Mouse (Mus musculus): ENCODE measurements around the gene Ell. TPM values are rescaled to one million over a fixed set of nuclear protein-coding genes. Genes with fewer than 3 reads are reported as not detected.
"Not testable (repeated sequence)": the region's sequence is repeated elsewhere in the genome, so short reads cannot be mapped to it uniquely, and the experiment has no call there.

Gene Ell
- total RNA-seq, 2 experiments from 2014 or later = 12.5 to 21.8 TPM

DNA sequence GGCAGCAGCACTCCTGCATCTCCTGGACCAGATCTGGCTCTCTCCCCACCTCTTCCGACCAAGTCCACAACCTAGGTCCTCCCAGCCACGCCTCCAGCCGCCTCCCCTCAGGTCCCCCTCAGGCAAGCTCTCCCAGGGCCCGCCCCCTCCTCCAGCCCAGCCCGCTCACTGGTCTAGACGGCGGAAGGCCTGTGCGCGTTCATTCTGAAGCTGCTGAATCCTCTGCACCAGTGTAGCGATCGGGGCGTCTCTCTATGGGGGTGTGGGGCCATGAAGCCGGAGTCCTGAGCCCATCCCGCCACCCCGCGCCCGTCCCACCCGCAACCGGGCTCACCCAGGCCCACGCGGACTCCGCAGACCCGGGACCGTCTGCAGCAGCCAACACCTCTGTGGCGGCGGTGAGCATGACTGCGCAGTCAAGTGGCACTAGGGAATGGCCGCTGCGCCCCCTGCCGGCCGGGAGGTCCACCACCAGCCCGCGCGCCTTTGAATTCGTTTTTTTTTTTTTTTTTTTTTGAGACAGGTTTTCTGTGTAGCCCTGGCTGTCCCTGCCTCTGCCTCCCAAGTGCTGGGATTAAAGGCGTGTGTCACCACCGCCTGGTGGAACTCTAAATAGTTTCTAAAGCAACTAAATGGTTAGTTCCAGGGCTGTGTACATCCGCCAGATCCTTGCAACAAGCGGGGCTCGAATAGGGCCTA is 32.8 kb upstream of the Ell start, which contains the start of gene Rex1bd:
Gene Rex1bd, minus strand, starts transcription at position 425 of the 699 bp plus-strand sequence.
- peak; percentile 92 for DNase-seq (ENCODE audit: low spot score)

DNA sequence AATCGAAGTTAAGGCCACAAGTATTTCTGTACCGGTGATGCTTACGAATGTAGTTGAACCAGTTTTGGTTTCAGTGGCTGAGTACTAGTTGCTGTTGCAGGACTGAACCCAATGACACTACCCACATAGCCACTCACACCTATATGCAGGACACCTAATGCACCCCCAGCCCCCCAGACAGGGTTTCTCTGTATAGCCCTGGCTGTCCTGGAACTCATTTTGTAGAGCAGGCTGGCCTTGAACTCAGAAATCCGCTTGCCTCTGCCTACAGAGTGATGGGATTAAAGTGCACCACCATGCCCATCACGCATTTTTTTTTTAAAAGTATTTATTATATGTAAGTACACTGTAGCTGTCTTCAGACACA is 32.2 kb upstream of the Ell start:
- no peak for DNase-seq (ENCODE audit: low spot score)

DNA sequence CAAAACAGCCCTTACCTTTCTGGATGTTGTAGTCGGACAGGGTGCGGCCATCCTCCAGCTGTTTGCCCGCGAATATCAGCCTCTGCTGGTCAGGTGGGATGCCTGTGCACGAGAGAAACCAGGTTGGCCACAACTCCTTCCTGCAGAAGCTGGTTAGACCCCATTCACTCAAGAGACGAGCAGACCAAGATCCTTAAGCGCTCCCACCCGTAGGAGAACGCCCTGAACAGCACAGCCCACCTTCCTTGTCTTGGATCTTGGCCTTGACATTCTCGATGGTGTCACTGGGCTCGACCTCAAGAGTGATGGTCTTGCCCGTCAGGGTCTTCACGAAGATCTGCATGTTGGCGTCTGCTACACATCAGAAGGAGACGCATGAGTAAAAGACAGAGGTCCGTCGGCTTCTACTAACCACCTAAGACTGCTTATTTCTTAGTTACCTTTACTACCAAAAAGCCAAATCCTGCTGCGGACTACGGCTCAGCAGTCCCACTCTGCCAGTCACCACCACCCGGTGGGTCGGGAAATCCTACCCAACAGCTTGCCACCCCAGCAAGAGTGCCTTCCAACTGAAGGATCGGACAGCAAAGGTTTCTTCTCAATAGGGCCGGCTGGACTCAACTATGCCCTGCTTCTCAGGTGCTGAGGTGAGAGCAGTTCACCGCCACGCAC is 29.8 kb upstream of the Ell start:
- DNase-seq (ENCODE audit: low spot score) = no peak

DNA sequence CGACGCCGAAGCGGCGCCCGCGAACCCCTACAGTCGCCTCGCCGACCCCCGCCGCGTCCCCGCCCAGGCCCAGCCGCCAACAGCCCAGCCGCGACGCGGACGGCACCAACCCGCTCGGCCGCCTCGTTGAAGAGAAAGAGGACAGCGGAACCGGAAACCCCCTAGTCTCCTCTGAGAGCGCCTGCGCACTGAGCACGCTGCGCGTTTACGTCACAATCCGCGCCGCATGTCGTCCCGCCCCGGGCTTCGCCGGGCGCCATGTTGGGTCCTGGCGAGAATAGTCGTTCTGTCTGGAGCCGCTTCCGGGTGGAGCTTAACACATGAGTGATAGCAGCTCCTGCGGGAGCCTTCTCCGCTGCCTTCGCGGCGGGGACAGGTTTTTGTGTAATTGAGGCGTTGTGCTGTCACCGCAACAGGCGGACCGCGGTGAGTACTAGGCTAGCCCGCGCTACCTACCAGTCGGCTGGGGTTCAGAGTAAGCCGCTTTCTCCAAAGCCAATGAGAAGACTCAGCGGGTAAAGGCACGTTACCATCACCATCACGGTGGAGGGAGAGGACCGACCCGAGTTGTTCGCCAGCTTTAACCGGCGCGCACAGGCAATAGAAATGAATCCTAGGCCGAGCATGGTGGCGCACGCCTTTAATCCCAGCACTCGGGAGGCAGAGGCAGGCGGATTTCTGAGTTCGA is 28.9 kb upstream of the Ell start, which contains the start of gene Uba52:
Gene Uba52, minus strand, starts transcription at position 574 of the 688 bp plus-strand sequence.
- DNase-seq (ENCODE audit: low spot score) = peak; percentile 98

DNA sequence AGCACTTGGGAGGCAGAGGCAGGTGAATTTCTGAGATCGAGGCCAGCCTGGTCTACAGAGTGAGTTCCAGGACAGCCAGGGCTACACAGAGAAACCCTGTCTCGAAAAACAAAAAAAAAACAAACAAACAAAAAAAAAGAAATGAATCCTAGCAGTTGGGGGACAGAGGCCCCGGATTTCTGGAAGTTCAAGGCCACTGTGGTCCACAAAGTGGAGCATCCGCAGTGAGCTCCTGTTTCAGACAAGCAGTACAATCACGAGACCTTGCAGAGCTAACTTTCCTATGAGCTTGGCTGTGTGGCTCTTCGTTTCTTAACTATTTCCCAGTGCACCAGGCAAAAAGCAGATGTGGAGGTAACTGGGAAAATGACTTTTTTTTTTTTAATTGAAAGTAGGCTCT is 28.1 kb upstream of the Ell start:
- not testable (repeated sequence) for DNase-seq (ENCODE audit: low spot score)

DNA sequence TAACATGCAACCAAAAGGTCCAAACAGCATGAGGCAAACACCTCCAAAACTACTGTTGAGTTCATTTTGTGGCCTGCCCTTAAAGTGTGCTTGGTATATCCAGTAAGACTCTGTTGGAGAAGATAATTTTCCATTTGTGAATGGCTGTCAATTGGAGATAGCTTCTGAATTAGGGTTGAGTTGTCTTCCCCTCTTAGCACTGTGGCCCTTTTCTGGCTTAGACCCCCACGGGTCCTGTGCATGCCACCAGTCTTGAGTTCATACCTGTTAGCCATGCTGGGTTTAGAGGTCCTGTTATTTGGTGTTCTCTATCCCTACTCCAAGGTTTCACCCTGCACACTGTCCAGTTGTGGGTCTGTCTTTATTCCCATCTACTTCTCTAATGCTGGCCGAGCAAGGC is 27.5 kb upstream of the Ell start:
- no peak for DNase-seq (ENCODE audit: low spot score)

DNA sequence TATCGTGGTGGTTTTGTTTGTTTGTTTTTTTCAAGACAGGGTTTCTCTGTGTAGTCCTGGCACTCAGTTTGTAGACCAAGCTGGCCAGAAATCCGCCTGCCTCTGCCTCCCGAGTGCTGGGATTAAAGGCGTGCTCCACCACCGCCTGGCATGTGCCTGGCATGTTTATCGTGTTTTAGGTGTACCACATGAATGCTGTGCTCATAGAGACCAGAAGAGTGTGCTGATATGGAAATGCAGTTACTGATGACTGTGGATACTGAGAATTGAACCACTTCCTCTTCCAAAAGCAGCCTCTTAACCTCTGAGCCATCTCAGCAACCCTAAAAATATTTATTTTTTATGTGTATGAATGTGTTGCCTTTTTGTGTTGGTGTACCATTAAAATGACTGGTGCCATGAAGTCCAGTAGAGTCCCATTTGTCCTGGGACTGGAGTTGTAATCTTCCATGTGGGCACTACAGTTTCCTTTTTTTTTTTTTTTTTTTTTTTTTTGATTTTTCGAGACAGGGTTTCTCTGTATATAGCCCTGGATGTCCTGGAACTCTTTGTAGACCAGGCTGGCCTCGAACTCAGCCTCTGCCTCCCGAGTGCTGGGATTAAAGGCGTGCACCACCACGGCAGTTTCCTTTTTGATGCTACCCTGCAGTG is 26.9 kb upstream of the Ell start:
- DNase-seq (ENCODE audit: low spot score) = no peak

DNA sequence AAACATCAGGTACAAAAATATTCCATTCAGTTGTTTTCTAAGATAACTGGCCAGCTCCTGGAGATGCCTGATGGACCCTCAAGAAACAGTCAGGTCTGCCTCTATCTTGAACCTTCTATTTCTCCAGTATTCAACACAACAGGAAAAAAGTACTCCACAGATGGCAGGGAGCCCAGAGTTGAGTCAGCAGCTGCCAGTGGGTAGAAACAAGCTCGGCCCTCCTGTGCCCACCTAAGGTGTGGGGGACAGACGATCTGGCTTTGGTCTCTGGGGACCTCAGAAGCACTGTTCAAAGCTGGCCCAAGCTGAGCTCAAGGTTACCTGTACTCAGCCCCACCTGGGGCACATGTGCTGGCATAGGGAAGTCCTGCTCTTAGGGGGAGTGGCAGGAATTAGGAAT is 25.8 kb upstream of the Ell start:
- DNase-seq (ENCODE audit: low spot score) = no peak

DNA sequence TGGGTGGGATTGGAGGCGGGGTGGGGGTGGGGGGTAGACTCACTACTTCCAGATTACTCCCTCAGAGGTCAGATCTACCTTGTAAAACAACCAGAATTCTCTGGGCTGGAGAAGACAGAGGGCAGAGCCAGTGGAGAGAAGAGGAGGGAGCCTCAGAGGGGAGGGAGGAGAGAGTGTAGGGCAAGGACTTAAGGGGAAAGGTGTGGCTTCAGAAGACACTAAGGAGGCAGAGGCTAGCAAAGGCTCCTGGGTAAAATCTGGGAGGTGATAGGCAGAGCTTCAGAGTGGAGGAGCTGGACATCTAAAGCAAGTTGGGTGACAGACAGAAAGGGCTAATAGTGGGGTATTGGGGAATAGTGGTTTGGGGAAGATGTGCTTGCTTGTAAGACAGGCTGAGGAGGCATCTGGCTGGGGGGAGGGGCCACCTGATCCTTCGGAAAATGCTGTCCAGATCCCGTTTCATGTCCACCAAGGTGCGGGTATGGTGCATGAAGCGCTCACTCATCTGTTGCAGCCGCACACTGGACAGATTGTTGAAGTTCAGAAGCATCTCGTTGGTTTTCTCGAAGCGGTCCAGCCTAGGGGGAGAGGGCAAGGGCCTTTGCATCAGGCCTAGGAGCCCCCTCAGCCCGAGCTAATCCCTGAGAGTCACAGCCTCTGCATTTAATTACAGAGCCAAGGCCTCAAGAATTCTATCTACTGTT is 21.2 kb upstream of the Ell start:
- no peak for DNase-seq (ENCODE audit: low spot score)

DNA sequence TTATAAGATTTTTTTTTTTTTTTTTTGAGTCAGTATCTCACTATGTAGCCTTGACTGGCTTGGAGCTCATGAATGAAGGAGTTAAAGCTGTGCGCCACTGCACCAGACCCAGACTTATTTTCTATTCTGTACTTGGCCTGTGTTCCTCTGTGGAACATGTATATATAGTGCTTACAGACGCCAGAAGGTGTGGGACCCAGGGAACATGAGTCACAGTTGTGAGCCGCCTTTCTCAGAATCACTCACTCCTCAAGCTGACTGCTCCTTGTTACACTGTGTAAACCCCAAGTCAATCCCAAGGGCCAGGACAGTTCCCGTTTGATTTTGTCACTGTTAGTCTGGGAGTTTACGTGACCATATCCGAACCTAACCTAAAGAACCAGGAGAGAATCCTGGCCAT is 20.2 kb upstream of the Ell start:
- no peak for DNase-seq (ENCODE audit: low spot score)

DNA sequence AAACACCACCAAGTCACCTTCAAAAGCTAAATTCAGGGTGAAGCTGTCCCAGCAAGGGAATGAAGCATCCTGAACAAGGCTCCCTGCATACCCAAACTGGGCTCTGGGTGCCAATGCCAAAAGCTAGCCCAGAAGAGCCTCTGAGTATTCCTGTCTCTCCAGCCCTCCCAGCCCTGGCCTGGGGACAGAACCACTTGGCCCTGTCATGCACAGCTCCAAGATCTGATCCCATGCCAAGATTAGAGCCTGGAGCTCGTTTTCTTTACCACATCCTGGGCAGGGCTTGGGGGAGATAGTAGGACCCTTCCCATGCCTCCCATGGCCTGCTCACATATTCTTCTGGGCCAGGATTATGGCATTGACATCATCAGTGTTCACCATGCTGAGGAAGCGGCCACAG is 19.7 kb upstream of the Ell start:
- DNase-seq (ENCODE audit: low spot score) = no peak

DNA sequence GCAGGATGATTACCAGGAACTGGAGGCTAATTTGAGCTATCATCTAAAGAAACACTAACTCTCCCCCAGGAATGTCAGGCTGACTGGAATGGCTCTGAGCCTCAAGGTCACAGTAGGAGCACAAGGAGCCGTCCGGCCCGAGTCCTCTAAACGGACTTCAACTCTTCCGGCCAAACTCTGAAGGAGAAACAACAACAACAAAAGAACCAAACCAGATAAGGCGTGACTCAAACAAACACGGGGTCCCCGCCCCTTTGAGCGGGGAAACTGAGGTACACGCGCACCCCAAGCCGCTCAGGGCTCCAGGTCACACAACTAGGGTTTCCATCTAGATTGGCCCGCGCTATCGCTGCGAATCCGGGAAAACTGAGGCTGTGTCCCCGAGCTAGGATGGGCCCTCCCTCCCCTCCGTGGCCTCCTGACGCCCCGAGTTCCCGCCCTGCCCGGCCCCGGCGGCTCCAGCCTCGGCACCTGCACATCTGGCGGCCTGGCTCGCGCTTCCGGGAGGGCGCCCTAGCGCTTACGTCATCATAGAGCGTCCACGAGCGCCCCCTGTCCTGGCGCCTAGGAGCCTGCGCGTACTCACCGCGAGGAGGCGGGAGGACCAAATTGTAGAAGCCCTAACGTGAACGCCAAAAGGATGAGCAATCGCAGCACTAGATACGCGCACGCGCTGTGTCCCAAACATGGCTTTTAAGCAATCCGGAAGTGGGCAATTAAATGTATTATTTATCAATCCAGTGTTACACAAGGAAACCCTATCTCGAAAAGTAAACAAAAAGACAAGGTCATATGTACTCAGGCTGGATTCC is 16.5 kb upstream of the Ell start:
- DNase-seq (ENCODE audit: low spot score) = peak; percentile 96

DNA sequence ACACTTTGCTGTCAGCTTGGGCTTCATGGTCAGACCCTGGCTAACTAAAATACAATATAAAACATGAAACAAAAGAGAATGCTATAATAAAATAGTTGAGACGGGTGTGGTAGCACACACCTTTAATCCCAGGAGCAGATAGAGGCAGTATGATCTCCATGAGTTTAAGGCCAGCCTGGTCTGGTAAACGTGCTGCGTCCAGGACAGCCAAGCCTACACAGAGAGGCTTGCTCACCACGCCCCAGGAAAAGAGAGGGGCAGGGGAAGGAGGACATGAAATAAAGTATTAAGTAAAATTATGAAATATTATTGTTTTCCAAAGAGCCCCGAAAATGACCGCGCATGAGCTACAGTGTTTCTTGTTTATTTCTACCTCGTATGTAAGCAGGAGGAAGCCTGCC is 12.1 kb upstream of the Ell start:
- DNase-seq (ENCODE audit: low spot score) = no peak

DNA sequence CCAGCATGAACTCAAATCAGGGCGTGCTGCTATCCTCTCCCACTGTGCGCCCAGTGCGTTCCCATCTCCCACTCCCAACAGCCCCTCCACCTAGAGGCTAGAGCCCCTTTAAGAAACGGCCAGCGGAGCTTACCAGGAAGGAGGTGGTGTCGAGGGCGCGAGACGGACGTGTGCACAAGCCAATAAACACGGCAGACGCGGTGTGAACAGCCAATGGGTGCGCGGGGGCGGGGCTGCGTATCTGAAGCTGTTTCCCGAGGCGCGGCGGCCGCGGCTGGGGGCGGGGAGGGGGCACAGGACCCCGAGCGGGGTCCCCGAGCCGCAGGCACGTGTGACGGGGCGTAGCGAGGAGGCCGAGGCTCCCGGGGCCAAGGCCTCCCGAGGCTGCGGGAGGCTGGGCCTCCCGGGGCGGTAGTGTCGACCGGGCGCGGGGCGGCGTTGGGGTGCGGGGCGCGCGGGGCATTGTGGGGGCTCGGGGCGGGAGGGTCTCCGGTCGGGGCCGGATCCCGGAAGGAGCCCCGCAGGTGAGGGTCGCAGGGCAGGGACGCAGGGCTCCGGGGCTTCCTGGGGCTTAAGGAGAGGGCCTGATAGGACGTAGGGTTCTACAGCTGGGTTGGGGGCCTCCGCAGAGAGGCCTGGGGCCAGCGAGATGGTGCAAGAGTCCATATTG is 11.6 kb upstream of the Ell start, which contains the start of the genes Fkbp8 and Kxd1:
Gene Fkbp8, plus strand, starts transcription at position 213 of the 670 bp plus-strand sequence.
Gene Kxd1, minus strand, starts transcription at position 445 of the 670 bp plus-strand sequence.
- peak; percentile 98 for DNase-seq (ENCODE audit: low spot score)

DNA sequence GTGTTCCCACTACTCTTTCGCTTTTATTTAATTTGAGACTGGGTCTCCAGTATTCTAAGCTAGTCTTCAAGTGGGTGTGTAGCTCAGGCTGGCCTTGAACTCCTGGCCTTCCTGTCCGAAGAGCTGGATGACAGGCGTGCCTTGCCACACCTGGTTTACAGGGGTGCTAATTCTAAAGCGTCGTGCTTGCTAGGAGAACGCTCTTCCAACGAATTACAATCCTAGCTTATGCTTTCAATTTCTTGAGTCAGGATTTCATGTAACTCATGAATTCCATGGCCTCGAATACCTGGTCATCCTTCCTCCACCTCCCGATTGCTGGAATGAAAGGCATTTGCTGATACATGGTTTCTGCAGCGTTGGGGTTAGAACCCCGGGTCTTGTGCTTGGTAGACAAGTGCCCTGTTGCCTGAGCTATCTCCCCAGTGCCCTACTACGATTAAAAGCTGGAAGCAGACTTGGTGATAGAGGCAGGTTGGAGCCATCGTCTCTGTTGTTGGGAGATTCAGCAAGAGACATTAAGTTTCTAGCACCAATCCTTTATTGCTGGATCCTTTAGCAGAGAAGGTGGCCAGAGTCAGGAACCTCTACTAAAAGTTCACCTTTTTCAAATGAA is 11.0 kb upstream of the Ell start:
- DNase-seq (ENCODE audit: low spot score) = no peak

DNA sequence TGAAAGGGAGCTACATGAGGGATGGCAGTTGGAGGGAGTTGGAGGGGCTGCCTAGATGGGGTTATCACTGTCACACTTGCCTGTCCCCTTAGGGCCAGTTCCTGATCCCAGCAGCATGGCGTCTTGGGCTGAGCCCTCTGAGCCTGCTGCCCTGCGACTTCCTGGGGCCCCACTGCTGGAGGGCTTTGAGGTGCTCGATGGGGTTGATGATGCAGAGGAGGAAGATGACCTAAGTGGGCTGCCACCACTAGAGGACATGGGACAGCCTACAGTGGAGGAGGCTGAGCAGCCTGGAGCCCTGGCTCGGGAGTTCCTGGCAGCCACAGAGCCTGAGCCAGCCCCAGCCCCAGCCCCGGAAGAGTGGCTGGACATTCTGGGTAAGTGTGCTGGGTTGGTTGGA is 10.0 kb upstream of the Ell start:
- no peak for DNase-seq (ENCODE audit: low spot score)

DNA sequence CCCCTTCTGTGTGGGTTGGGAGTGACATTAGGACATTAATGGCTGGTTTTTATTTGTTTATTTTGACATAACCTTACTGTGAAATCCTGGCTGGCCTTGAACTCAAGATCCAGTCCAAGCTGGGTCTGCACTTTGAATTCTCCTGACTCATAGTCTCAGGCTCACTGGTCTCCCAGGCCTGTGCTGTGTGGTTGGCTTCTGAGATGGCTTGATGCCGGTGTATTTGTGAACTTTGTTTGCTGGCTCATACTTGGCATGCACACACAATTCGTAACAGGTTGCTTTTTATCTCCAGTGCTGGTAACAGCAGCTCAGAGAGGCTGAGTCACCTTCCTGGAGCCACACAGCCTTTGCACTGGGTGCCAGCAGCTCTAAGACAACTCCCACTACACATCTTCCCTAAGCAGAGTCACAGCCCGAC is 9.5 kb upstream of the Ell start:
- no peak for DNase-seq (ENCODE audit: low spot score)

DNA sequence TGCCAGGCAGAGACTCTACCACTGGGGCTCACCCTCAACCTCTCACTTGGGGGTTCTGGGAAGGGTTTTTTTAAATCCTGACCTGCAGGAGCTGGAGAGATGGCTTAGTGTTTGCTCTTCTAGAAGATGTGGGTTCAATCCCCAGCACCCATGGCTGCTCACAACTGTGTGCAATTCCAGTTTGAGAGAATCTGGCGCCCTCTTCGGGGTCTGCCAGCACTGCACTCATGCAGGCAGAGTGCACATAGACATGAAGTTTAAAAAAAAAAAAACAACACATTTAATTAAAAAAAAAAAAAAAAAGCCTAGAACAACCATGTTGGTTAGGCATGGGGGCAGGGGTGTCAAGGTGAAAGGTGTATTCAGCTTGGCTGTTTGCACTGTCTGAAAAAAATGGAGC is 8.9 kb upstream of the Ell start:
- no peak for DNase-seq (ENCODE audit: low spot score)

DNA sequence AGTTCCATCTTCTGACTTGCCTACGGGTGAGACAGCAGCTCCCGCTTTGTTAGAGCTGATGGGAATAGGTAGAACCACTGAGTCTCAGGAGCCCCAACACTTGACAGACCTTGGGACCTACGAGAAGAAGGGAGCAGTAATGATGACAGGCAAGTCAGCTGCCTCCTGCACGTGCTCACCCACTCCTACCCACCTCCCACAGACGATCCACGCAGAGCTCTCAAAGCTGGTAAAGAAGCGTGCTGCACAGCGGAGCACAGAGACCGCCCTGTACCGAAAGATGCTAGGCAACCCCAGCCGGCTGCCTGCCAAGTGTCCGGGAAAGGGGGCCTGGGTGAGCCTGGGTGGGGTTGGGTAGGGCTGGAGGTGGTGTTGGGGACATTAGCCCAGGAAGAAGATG is 5.0 kb upstream of the Ell start:
- DNase-seq (ENCODE audit: low spot score) = no peak

Data from gastrocnemius, adult 18-20 months (tissue).